Mouse (Mus musculus) forebrain, embryonic 13.5 days (tissue): Measurements from ENCODE around the gene Caprin2. TPM values are rescaled to one million over a fixed set of nuclear protein-coding genes. Genes with fewer than 3 reads are reported as not detected.
"Not testable (repeated sequence)": the region's sequence is repeated elsewhere in the genome, so short reads cannot be mapped to it uniquely, and the experiment has no call there.

Experiments
- ATAC-seq: fragments of 200-750 bp; cut with Nextera tagmentation; 2 replicates; pipeline ENCODE4 v1.8.0; 2017
- H3K27ac ChIP-seq: fragments of 300-500 bp; sonication (generic); 2 replicates; pipeline ENCODE4 v1.5.1; 2015; ENCODE audit warnings: inconsistent platforms, mild to moderate bottlenecking, moderate library complexity
- H3K27me3 ChIP-seq: fragments of 300-500 bp; sonication (generic); 2 replicates; pipeline ENCODE4 v1.6.1; 2015; ENCODE audit warnings: mild to moderate bottlenecking, inconsistent platforms
- H3K36me3 ChIP-seq: fragments of 300-500 bp; sonication (generic); 2 replicates; pipeline ENCODE4 v1.6.1; 2015; ENCODE audit warnings: mild to moderate bottlenecking, inconsistent platforms; ENCODE audit not compliant: poor library complexity, severe bottlenecking
- H3K4me1 ChIP-seq: fragments of 300-500 bp; sonication (generic); 2 replicates; pipeline ENCODE4 v1.6.1; 2015; ENCODE audit warnings: inconsistent platforms
- H3K4me2 ChIP-seq: fragments of 300-500 bp; sonication (generic); 2 replicates; pipeline ENCODE4 v1.6.1; 2015; ENCODE audit warnings: inconsistent platforms, mild to moderate bottlenecking, moderate library complexity
- H3K4me3 ChIP-seq: fragments of 300-500 bp; sonication (generic); 2 replicates; pipeline ENCODE4 v1.5.1; 2015; ENCODE audit warnings: mild to moderate bottlenecking, inconsistent platforms
- H3K9ac ChIP-seq: fragments of 300-500 bp; sonication (generic); 2 replicates; pipeline ENCODE4 v1.6.1; 2015; ENCODE audit warnings: mild to moderate bottlenecking, inconsistent platforms
- H3K9me3 ChIP-seq: fragments of 300-500 bp; sonication (generic); replicated peaks from 2 replicates; pipeline ENCODE4 v1.6.1; 2016; ENCODE audit warnings: inconsistent platforms
- WGBS: fragments of 180-500 bp; shearing (Covaris S2); methylation state at CpG from one replicate; pipeline ENCODE4 v1.1.7; 2015; 5-methylcytosine and 5-hydroxymethylcytosine counted together
- polyA plus RNA-seq: library from polyadenylated mRNA; unstranded; fragments of >200 nt; fragmentation: Nextera tagmentation; extraction: Ambion mirVana; gene quantifications from 2 replicates; pipeline ENCODE4 v1.2.1, GENCODE M21; 2015

Gene Caprin2
- polyA plus RNA-seq, 1 experiment from 2014 or later = 11.0 TPM

GRCm38 (mm10) chr6:148917672-148918071 lies 21.6 kb upstream of the Caprin2 start:
- no peak for ATAC-seq
- H3K9ac ChIP-seq = no peak overlapping the region
- peaks cover 15% of the 10 kb centered on the region for H3K4me1 ChIP-seq
- no peak overlapping the region for H3K27ac ChIP-seq
- H3K27me3 ChIP-seq = no peaks in the 10 kb centered on the region
- no peak overlapping the region for H3K4me2 ChIP-seq
- no peak overlapping the region for H3K4me3 ChIP-seq
- peaks cover 24% of the 10 kb centered on the region for H3K36me3 ChIP-seq
- no peaks in the 10 kb centered on the region for H3K9me3 ChIP-seq
- 67% methylated on average over 1 of the region's 1 CpGs for WGBS

- 44% methylated on average over 3 of the region's 3 CpGs for WGBS
- no peak overlapping the region for H3K4me2 ChIP-seq
- ATAC-seq = no peak
- peaks cover 24% of the 10 kb centered on the region for H3K36me3 ChIP-seq
- no peaks in the 10 kb centered on the region for H3K9me3 ChIP-seq
- no peak overlapping the region for H3K9ac ChIP-seq
- H3K27ac ChIP-seq = no peak overlapping the region
- peaks cover 15% of the 10 kb centered on the region for H3K4me1 ChIP-seq
- H3K27me3 ChIP-seq = no peaks in the 10 kb centered on the region
- H3K4me3 ChIP-seq = no peak overlapping the region
Measured at GRCm38 (mm10) chr6:148916817-148917216, 20.8 kb upstream of the Caprin2 start.

GRCm38 (mm10) chr6:148913938-148914337 lies 17.9 kb upstream of the Caprin2 start:
- no peak overlapping the region for H3K4me2 ChIP-seq
- no peaks in the 10 kb centered on the region for H3K27me3 ChIP-seq
- H3K4me1 ChIP-seq = peaks cover 4% of the 10 kb centered on the region
- no peak overlapping the region for H3K27ac ChIP-seq
- WGBS = 11% methylated on average over 2 of the region's 2 CpGs
- peaks cover 6% of the 10 kb centered on the region; the same call in 1 of the 2 replicates for H3K36me3 ChIP-seq
- no peak overlapping the region for H3K9ac ChIP-seq
- ATAC-seq = peak; percentile 78
- no peaks in the 10 kb centered on the region for H3K9me3 ChIP-seq
- H3K4me3 ChIP-seq = no peak overlapping the region

GRCm38 (mm10) chr6:148911906-148912305 lies 15.9 kb upstream of the Caprin2 start:
- 80% methylated on average over 8 of the region's 8 CpGs for WGBS
- not testable (repeated sequence) for H3K9me3 ChIP-seq, ATAC-seq, H3K4me1 ChIP-seq, H3K4me2 ChIP-seq, H3K36me3 ChIP-seq, H3K27me3 ChIP-seq, H3K4me3 ChIP-seq, H3K27ac ChIP-seq, H3K9ac ChIP-seq

- 94% methylated on average over 9 of the region's 9 CpGs for WGBS
- Histone ChIP-seq H3K4me2 (no peak overlapping the region), H3K4me3 (no peak overlapping the region), H3K27ac (no peak overlapping the region), H3K9me3 (no peaks in the 10 kb centered on the region), H3K36me3 (no peaks in the 10 kb centered on the region), H3K4me1 (no peaks in the 10 kb centered on the region), H3K27me3 (no peaks in the 10 kb centered on the region), H3K9ac (no peak overlapping the region)
- no peak for ATAC-seq
Measured at GRCm38 (mm10) chr6:148906958-148907357, 10.9 kb upstream of the Caprin2 start.

- Histone ChIP-seq H3K27ac (no peak overlapping the region), H3K4me1 (no peaks in the 10 kb centered on the region), H3K4me3 (no peak overlapping the region), H3K36me3 (no peaks in the 10 kb centered on the region), H3K4me2 (no peak overlapping the region), H3K27me3 (no peaks in the 10 kb centered on the region), H3K9ac (no peak overlapping the region), H3K9me3 (no peaks in the 10 kb centered on the region)
- 71% methylated on average over 3 of the region's 3 CpGs for WGBS
- no peak for ATAC-seq
Measured at GRCm38 (mm10) chr6:148902728-148903127, 6.7 kb upstream of the Caprin2 start.

GRCm38 (mm10) chr6:148896507-148896851 lies 442 bp upstream of the Caprin2 start:
- Histone ChIP-seq H3K36me3 (no peaks in the 10 kb centered on the region), H3K4me2 (peak overlapping the region; percentile 88), H3K4me3 (peak overlapping the region; percentile 71), H3K4me1 (peaks cover 10% of the 10 kb centered on the region), H3K27me3 (no peaks in the 10 kb centered on the region), H3K27ac (peak overlapping the region; percentile 87), H3K9me3 (no peaks in the 10 kb centered on the region), H3K9ac (peak overlapping the region; percentile 82)
- peak; percentile 41 for ATAC-seq
- WGBS = 54% methylated on average over 6 of the region's 6 CpGs

GRCm38 (mm10) chr6:148894888-148895772 lies 907 bp downstream of the Caprin2 start:
- Histone ChIP-seq H3K4me3 (peak overlapping the region; percentile 71), H3K27ac (peak overlapping the region; percentile 87; the same call in 1 of the 2 replicates), H3K4me1 (peaks cover 10% of the 10 kb centered on the region), H3K9me3 (no peaks in the 10 kb centered on the region), H3K9ac (peak overlapping the region; percentile 82), H3K36me3 (no peaks in the 10 kb centered on the region), H3K4me2 (peak overlapping the region; percentile 88), H3K27me3 (no peaks in the 10 kb centered on the region)
- WGBS = 16% methylated on average over 18 of the region's 18 CpGs
- ATAC-seq = no peak

GRCm38 (mm10) chr6:148873911-148874310 lies 22.1 kb downstream of the Caprin2 start:
- Histone ChIP-seq H3K4me2 (no peak overlapping the region), H3K27ac (no peak overlapping the region), H3K27me3 (no peaks in the 10 kb centered on the region), H3K9ac (no peak overlapping the region), H3K9me3 (no peaks in the 10 kb centered on the region), H3K4me1 (peaks cover 5% of the 10 kb centered on the region), H3K36me3 (peaks cover 4% of the 10 kb centered on the region), H3K4me3 (no peak overlapping the region)
- 79% methylated on average over 1 of the region's 1 CpGs for WGBS
- ATAC-seq = no peak

GRCm38 (mm10) chr6:148845629-148846028 lies 50.4 kb downstream of the Caprin2 start:
- H3K27me3 ChIP-seq = no peaks in the 10 kb centered on the region
- no peak overlapping the region for H3K4me2 ChIP-seq
- H3K9ac ChIP-seq = no peak overlapping the region
- no peak overlapping the region for H3K27ac ChIP-seq
- ATAC-seq = no peak
- H3K4me1 ChIP-seq = no peaks in the 10 kb centered on the region
- H3K4me3 ChIP-seq = no peak overlapping the region
- 0 out of 2 replicates have a peak, but pooled peaks cover 2% of the 10 kb centered on the region for H3K36me3 ChIP-seq
- no peaks in the 10 kb centered on the region for H3K9me3 ChIP-seq

GRCm38 (mm10) chr6:148841760-148842159 lies 54.3 kb downstream of the Caprin2 start:
- Histone ChIP-seq H3K27me3 (no peaks in the 10 kb centered on the region), H3K9me3 (no peaks in the 10 kb centered on the region), H3K4me2 (no peak overlapping the region), H3K27ac (no peak overlapping the region), H3K4me3 (no peak overlapping the region), H3K4me1 (no peaks in the 10 kb centered on the region), H3K9ac (no peak overlapping the region), H3K36me3 (no peaks in the 10 kb centered on the region)
- 82% methylated on average over 1 of the region's 1 CpGs for WGBS
- ATAC-seq = no peak

- no peaks in the 10 kb centered on the region for H3K4me1 ChIP-seq
- H3K9me3 ChIP-seq = no peaks in the 10 kb centered on the region
- no peaks in the 10 kb centered on the region for H3K36me3 ChIP-seq
- no peak for ATAC-seq
- no peak overlapping the region for H3K9ac ChIP-seq
- H3K4me3 ChIP-seq = no peak overlapping the region
- no peak overlapping the region for H3K4me2 ChIP-seq
- no peaks in the 10 kb centered on the region for H3K27me3 ChIP-seq
- H3K27ac ChIP-seq = no peak overlapping the region
Measured at GRCm38 (mm10) chr6:148838460-148838859, 57.6 kb downstream of the Caprin2 start.

- 22% methylated on average over 3 of the region's 3 CpGs for WGBS
- Histone ChIP-seq H3K27ac (0 out of 2 replicates have a peak overlapping the region, but pooled peaks have one; percentile 31), H3K9me3 (no peaks in the 10 kb centered on the region), H3K27me3 (no peaks in the 10 kb centered on the region), H3K9ac (peak overlapping the region; percentile 80; the same call in 1 of the 2 replicates), H3K4me3 (peak overlapping the region; percentile 80), H3K36me3 (no peaks in the 10 kb centered on the region), H3K4me1 (peaks cover 11% of the 10 kb centered on the region), H3K4me2 (peak overlapping the region; percentile 82)
- ATAC-seq = no peak
Measured at GRCm38 (mm10) chr6:148831728-148832121, 64.3 kb downstream of the Caprin2 start.
